Mouse (Mus musculus) cerebellum, adult 2 months (tissue): ENCODE data around the gene Dock4.

Experiments used
- CTCF ChIP-seq: fragments of 200-500 bp; IDR thresholded peaks from 2 replicates; pipeline ENCODE4 v1.5.1; 2011; ENCODE audit warnings: low read depth, mild to moderate bottlenecking, control low read depth, low read length, moderate library complexity, borderline replicate concordance; ENCODE audit not compliant: insufficient read depth
- POLR2A ChIP-seq: fragments of 200-500 bp; IDR thresholded peaks from 2 replicates; pipeline ENCODE4 v1.6.1; 2011; ENCODE audit warnings: low read length, control low read depth, borderline replicate concordance; ENCODE audit not compliant: insufficient read depth

DNA sequence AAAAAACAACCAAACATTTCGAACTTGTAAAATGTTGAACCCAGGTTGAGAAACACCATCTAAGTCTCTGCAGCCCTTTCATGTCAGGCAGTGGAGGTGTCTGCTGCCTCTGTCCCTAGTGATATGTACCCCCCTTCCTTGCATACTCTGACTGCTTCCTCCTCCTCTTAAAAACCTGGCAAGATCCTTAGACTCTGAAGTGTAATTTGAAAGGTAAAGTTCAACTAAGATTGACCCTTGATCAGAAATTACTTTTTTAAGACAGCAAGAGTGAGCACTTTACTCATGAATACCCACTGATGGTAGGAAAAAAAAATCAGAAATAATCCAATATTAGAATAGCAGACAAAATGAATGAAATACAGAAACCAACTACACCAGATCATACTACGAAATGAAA is 46.4 kb upstream of the Dock4 start:
- TF ChIP-seq CTCF (no peak), POLR2A (no peak)
